Mouse (Mus musculus) liver, postnatal 0 days (tissue): ENCODE data around the gene Pcx. TPM values are rescaled to one million over a fixed set of nuclear protein-coding genes. Genes with fewer than 3 reads are reported as not detected.

Experiments
- ATAC-seq: fragments of 200-750 bp; cut with Nextera tagmentation; 2 replicates; pipeline ENCODE4 v1.8.0; 2017; ENCODE audit warnings: mild to moderate bottlenecking, moderate library complexity
- DNase-seq: peaks from one replicate; pipeline ENCODE4 v3.0.0-alpha.2; 2016
- H3K27ac ChIP-seq: fragments of 300-500 bp; sonication (generic); 2 replicates; pipeline ENCODE4 v1.5.1; 2014; ENCODE audit warnings: antibody characterized with exemption, moderate library complexity, mild to moderate bottlenecking, low read depth
- H3K27me3 ChIP-seq: fragments of 300-500 bp; sonication (generic); 2 replicates; pipeline ENCODE4 v1.6.1; 2014; ENCODE audit warnings: low read length, control low read depth, mixed read lengths; ENCODE audit not compliant: insufficient read depth
- H3K36me3 ChIP-seq: fragments of 300-500 bp; sonication (generic); replicated peaks from 2 replicates; pipeline ENCODE4 v1.6.1; 2014; ENCODE audit warnings: mild to moderate bottlenecking, control low read depth, low read length, moderate library complexity, mixed read lengths; ENCODE audit not compliant: insufficient read depth
- H3K4me1 ChIP-seq: fragments of 300-500 bp; sonication (generic); 2 replicates; pipeline ENCODE4 v1.6.1; 2014; ENCODE audit warnings: antibody characterized with exemption, mild to moderate bottlenecking, control low read depth; ENCODE audit not compliant: insufficient read depth
- H3K4me2 ChIP-seq: fragments of 300-500 bp; sonication (generic); 2 replicates; pipeline ENCODE4 v1.6.1; 2014; ENCODE audit warnings: low read depth, mild to moderate bottlenecking, low read length, moderate library complexity, mixed read lengths
- H3K4me3 ChIP-seq: fragments of 300-500 bp; sonication (generic); 2 replicates; pipeline ENCODE4 v1.5.1; 2014; ENCODE audit warnings: low read depth, low read length
- H3K9ac ChIP-seq: fragments of 300-500 bp; sonication (generic); replicated peaks from 2 replicates; pipeline ENCODE4 v1.6.1; 2014; ENCODE audit warnings: mild to moderate bottlenecking, moderate library complexity
- H3K9me3 ChIP-seq: fragments of 300-500 bp; sonication (generic); 2 replicates; pipeline ENCODE4 v1.6.1; 2016; ENCODE audit warnings: mild to moderate bottlenecking, control low read depth, low read length, mixed read lengths
- CTCF ChIP-seq: sonication (generic); IDR thresholded peaks from 2 replicates; pipeline ENCODE4 v1.5.1; 2016; ENCODE audit warnings: antibody characterized with exemption, low read depth
- EP300 ChIP-seq: IDR thresholded peaks from 2 replicates; pipeline ENCODE4 v1.6.1; 2016; ENCODE audit warnings: antibody characterized with exemption, low read depth, mild to moderate bottlenecking
- WGBS: fragments of 180-500 bp; shearing (Covaris S2); extraction: QIAGEN DNeasy Blood & Tissue Kit; methylation state at CpG from one replicate; pipeline ENCODE4 v1.1.7; 2014; ENCODE audit not compliant: insufficient replicate concordance; 5-methylcytosine and 5-hydroxymethylcytosine counted together
- polyA plus RNA-seq: library from polyadenylated mRNA; unstranded; fragments of >200 nt; fragmentation: Nextera tagmentation; extraction: Ambion mirVana; gene quantifications from 2 replicates; pipeline ENCODE4 v1.2.1, GENCODE M21; 2015

Gene Pcx
- polyA plus RNA-seq, 1 experiment from 2014 or later, result 283 TPM

DNA sequence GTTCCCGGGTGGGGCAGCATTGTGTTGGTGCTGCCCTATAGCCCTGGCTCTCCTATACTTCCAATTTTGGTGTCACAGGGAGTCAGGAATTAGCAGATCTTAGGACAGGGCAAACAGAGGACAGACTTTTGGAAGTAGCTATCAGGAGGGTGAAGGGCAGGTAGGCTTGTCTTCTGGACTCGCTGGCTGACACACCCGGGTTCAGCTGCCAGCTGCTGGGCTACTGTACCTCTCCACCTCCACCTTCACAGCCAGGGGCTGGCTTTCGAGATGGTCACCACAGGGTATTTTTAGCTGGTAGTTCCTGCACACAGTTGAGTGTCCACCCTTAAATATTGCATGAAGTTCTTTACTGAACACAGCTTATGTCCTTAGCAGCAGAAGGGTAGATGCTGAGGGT is 98.2 kb downstream of the Pcx start:
- Histone ChIP-seq H3K9me3 (no peaks in the 10 kb centered on the region), H3K4me2 (no peak overlapping the region), H3K4me3 (no peak overlapping the region), H3K27me3 (no peaks in the 10 kb centered on the region), H3K9ac (no peak overlapping the region), H3K27ac (no peak overlapping the region), H3K4me1 (peaks cover 2% of the 10 kb centered on the region), H3K36me3 (peaks cover 22% of the 10 kb centered on the region)
- ATAC-seq, result no peak
- 76% methylated on average over 4 of the region's 4 CpGs for WGBS
- TF ChIP-seq CTCF (no peak), EP300 (no peak)
- DNase-seq, result no peak

DNA sequence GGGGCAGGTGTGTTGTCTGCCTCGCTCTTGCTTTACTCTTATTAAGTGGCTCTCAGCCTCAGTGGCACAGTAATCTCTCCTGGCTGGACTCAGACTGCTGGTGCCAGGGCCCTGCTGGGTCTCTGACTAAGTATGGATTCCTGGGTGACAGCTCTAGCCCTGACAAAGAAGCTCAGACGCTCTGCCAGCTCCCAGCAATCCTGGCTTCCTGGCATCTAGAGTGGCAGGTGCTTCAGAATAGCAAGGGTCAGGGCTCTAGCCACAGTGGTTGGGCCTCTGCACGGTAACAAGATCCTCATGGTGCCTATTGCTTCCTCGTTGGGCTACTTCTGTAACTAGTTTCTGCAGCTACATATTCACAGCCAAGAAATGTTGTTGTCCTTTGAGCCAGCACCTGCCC is 99.8 kb downstream of the Pcx start:
- no peak for ATAC-seq
- no peak overlapping the region for H3K4me3 ChIP-seq
- no peak for DNase-seq
- peaks cover 7% of the 10 kb centered on the region for H3K4me1 ChIP-seq
- H3K27me3 ChIP-seq, result no peaks in the 10 kb centered on the region
- H3K36me3 ChIP-seq, result peaks cover 23% of the 10 kb centered on the region
- H3K4me2 ChIP-seq, result no peak overlapping the region
- TF ChIP-seq EP300 (no peak), CTCF (no peak)
- no peak overlapping the region for H3K27ac ChIP-seq
- no peak overlapping the region for H3K9ac ChIP-seq
- no peaks in the 10 kb centered on the region for H3K9me3 ChIP-seq
- WGBS, result 65% methylated on average over 4 of the region's 4 CpGs

DNA sequence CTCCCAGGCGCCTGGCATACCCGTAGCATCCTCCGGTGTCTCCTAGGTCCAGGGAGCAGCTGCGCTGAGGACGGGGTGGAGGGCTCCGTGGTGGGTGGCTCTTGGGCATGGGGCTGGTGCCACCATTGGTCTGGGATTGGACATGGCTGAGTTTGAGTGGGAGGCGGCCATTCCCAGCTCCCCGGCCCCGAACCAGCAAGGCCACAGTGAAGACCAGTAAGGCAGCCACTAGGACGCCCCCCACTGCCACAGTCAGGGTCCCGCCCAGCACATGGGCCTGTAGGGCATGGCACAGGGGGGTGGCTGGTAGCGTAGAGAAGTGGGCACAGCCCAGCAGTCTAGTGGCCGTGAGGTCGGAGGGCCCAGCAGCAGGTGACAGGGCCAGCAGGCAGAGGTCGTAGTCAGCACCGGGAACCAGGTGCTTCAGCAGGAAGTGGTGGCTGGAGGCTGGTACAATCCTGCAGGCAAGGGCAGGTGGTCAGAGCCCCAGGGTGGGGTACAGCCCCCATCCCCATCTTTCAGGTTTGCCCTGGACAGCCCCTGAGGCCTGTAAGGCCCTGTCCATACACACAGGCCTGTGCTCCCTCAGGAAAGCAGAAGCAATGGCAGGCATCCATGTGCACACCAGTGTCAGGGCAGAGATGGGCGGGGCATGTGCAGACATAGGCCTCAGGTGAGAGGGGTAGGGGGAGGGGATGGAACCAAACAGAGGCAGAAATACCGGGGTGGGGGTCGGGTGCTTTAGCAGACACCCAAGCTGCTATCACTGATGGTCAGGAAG is 102.1 kb downstream of the Pcx start:
- DNase-seq, result no peak
- 88% methylated on average over 19 of the region's 19 CpGs for WGBS

DNA sequence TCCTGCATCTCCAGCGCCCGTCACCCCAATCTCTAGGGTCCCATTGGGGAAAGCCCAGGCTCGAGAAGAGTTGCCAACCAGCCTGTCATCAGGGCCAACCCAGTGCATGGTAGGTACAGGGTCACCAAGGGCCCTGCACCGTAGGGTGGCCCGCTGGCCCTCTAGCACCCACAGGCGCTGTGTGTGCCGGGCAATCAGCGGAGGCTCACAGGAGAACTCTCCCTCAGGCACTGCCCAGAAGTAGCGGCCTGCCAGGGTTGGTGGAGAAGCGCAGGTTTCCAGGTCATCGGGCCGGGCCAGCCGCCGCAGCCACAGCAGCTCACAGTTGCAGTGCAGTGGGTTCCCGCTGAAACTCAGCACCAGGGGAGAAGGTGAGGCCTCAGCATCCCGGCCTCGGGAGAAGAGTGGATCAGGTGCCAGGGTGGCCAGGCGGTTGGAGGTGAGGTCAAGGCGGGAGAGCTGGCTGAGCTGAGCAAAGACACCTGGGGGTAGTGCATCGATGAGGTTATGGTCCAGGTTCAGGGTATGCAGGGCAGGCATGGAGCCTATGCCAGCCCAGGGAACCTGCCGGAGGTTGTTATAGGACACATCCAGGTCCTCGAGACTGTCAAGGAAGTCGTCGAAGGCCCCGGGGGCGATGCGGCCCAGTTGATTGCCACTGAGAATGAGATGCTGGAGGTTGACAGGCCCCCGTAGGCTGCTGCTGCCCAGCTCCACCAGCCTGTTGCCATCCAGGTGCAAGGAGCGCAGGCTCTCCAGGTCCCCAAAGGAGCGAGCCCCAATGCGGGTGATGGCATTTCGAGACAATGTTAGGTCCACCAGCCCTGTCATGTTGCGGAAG is 103.4 kb downstream of the Pcx start:
- no peak for ATAC-seq
- Histone ChIP-seq H3K4me1 (peaks cover 19% of the 10 kb centered on the region), H3K27ac (no peak overlapping the region), H3K27me3 (no peaks in the 10 kb centered on the region), H3K36me3 (peaks cover 30% of the 10 kb centered on the region), H3K4me3 (no peak overlapping the region), H3K9me3 (no peaks in the 10 kb centered on the region), H3K4me2 (no peak overlapping the region), H3K9ac (no peak overlapping the region)
- TF ChIP-seq EP300 (no peak), CTCF (no peak)
- 89% methylated on average over 33 of the region's 33 CpGs for WGBS
- DNase-seq, result no peak

More for the DNA sequence above, 102.1 kb downstream of the Pcx start:
- Histone ChIP-seq H3K9ac (no peak overlapping the region), H3K4me3 (no peak overlapping the region), H3K4me2 (no peak overlapping the region), H3K27me3 (no peaks in the 10 kb centered on the region), H3K4me1 (peaks cover 19% of the 10 kb centered on the region), H3K36me3 (peaks cover 23% of the 10 kb centered on the region), H3K27ac (no peak overlapping the region), H3K9me3 (no peaks in the 10 kb centered on the region)
- no peak for TF ChIP-seq EP300
- TF ChIP-seq CTCF, result no peak
- no peak for ATAC-seq

DNA sequence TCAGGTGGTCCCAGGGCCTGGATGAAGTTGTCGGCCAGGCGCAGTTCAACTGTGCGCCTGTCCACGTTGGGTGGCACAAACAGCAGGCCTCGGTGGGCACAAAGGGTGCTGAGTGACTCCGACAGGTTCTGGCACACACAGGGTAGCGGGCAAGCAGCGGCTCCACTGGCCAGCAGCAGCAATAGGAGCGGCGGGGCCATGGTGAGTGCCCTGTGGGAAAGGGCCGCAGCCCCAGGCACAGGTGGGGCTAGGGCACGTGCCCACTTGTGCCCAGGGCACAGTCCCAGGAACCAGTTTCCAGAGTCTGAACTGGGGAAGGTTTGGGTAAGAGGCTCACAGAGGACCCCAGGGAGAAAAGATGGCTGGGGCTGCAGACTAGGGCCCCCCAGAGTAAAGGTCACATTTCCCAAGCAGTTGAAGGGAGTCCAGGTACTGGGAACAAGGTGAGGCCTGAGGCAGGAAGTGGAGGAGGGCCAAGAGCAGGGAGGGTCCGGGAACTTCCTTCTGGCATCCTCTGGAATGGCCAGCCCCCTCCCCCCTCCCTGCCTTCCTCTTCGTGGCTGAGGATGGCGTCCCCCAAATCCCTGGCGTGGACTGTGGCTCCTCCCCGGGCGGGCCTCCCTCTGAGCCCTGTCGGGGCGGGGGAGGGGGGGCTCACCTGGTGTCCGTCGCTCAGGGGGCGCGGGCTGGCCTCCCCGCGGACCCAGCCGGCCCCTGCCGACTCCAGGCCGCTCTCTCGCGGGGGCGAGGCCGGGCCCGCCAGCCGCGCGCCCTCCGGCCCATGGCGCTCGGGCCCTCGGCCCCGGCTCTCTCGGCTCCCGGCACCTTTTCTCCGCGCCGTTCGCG is 104.3 kb downstream of the Pcx start:
- 31% methylated on average over 38 of the region's 49 CpGs for WGBS
- H3K9me3 ChIP-seq, result no peaks in the 10 kb centered on the region
- TF ChIP-seq EP300 (no peak), CTCF (no peak)
- peak overlapping the region; percentile 57 for H3K9ac ChIP-seq
- peak overlapping the region; percentile 90 for H3K4me2 ChIP-seq
- DNase-seq, result no peak
- no peak for ATAC-seq
- H3K4me1 ChIP-seq, result peaks cover 19% of the 10 kb centered on the region
- H3K27me3 ChIP-seq, result no peaks in the 10 kb centered on the region
- peak overlapping the region; percentile 58 for H3K4me3 ChIP-seq
- peaks cover 31% of the 10 kb centered on the region for H3K36me3 ChIP-seq
- H3K27ac ChIP-seq, result peak overlapping the region; percentile 22; the same call in 1 of the 2 replicates
